Mouse (Mus musculus): Measurements from ENCODE around the gene Slc35f4. TPM values are rescaled to one million over a fixed set of nuclear protein-coding genes. Genes with fewer than 3 reads are reported as not detected.

Slc35f4 gene
- polyA plus RNA-seq (2014; fragmentation: Illumina TruSeq; extraction: RNeasy Lipid Tissue Mini Kit (QIAGEN cat#74804); ENCODE audit: low read depth, low replicate concordance), result 1.6 TPM

GRCm38 (mm10) chr14:49525931-49526291, at the start of gene Slc35f4:
Slc35f4 (minus strand) TSS chr14:49526046.

Data from adipose tissue, adult 10 weeks (tissue).